Mouse (Mus musculus): Measurements from ENCODE around the gene Muc13. TPM values are rescaled to one million over a fixed set of nuclear protein-coding genes. Genes with fewer than 3 reads are reported as not detected.

Gene Muc13
- polyA plus RNA-seq, 1 experiment from 2014 or later, result 1.2 TPM

DNA sequence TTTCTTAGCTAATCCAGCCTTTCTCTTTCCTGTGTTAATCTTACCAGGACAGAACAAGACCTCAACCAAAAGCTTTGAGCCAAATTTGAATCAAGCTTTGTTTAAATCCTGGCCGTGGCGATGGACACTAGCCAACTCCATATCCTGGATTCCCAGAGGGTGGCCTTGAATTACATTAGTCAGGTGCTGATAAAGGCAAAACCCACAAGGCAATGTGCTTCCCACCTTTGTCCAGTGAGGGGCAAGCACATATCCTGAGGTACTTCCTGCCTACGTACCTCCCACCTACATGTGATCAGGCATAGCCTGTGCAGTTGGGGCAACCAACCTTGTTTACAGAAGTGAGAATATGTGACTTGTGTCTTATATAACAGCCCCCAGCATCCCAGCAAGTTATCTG lies 18.9 kb upstream of the Muc13 start:
- 65% methylated on average over 3 of the region's 3 CpGs for WGBS (ENCODE audit: insufficient replicate concordance)
- H3K9me3 ChIP-seq (ENCODE audit: low read length), result no peaks in the 10 kb centered on the region
- peaks cover 8% of the 10 kb centered on the region for H3K4me1 ChIP-seq (ENCODE audit: insufficient read depth)
- H3K9ac ChIP-seq (replicated peaks), result no peak overlapping the region
- TF ChIP-seq EP300 (IDR thresholded peaks at IDR 0.05; ENCODE audit: low read depth) (no peak), CTCF (IDR thresholded peaks at IDR 0.05; ENCODE audit: low read depth) (no peak)
- no peak for DNase-seq
- no peak overlapping the region for H3K4me3 ChIP-seq (ENCODE audit: low read depth, low read length)
- no peaks in the 10 kb centered on the region for H3K27me3 ChIP-seq (ENCODE audit: insufficient read depth, low read length)
- H3K27ac ChIP-seq (ENCODE audit: low read depth), result no peak overlapping the region
- H3K4me2 ChIP-seq (ENCODE audit: low read depth, low read length), result no peak overlapping the region
- no peak for ATAC-seq
- no peaks in the 10 kb centered on the region for H3K36me3 ChIP-seq (replicated peaks; ENCODE audit: insufficient read depth, low read length)

DNA sequence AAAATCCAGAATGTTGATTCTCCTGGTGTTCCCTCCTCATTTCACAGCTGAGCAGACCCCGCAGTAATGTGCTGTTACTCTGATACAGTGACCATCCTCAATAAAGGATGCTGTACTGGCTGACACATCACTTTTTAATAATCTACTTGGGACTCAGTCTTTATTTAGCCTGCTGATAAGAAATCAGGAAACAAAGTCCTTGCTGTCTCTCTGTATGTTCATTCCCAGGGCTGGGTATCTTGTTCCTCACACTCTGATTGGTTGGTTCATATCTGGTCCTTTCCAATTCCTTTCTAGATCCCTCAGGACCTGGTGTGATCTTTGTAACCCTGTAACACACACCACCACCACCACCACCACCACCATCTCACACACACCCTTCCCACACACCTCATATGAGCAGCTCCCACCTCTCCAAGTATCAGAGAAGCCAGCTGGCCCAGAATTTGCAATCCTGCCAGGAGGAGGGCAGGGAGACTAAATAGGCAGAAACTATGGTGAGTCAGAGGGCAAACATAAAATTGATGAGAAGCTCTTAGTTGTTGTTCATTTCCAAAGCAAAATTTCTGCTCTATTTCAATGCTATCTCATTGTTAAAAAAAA lies 18.0 kb upstream of the Muc13 start:
- no peak overlapping the region for H3K4me2 ChIP-seq (ENCODE audit: low read depth, low read length)
- no peak for DNase-seq
- H3K27me3 ChIP-seq (ENCODE audit: insufficient read depth, low read length), result no peaks in the 10 kb centered on the region
- H3K4me1 ChIP-seq (ENCODE audit: insufficient read depth), result peaks cover 8% of the 10 kb centered on the region
- H3K9me3 ChIP-seq (ENCODE audit: low read length), result no peaks in the 10 kb centered on the region
- ATAC-seq, result no peak
- WGBS (ENCODE audit: insufficient replicate concordance), result 73% methylated on average over 1 of the region's 1 CpGs
- TF ChIP-seq EP300 (IDR thresholded peaks at IDR 0.05; ENCODE audit: low read depth) (no peak), CTCF (IDR thresholded peaks at IDR 0.05; ENCODE audit: low read depth) (no peak)
- no peaks in the 10 kb centered on the region for H3K36me3 ChIP-seq (replicated peaks; ENCODE audit: insufficient read depth, low read length)
- no peak overlapping the region for H3K27ac ChIP-seq (ENCODE audit: low read depth)
- H3K4me3 ChIP-seq (ENCODE audit: low read depth, low read length), result no peak overlapping the region
- H3K9ac ChIP-seq (replicated peaks), result no peak overlapping the region

DNA sequence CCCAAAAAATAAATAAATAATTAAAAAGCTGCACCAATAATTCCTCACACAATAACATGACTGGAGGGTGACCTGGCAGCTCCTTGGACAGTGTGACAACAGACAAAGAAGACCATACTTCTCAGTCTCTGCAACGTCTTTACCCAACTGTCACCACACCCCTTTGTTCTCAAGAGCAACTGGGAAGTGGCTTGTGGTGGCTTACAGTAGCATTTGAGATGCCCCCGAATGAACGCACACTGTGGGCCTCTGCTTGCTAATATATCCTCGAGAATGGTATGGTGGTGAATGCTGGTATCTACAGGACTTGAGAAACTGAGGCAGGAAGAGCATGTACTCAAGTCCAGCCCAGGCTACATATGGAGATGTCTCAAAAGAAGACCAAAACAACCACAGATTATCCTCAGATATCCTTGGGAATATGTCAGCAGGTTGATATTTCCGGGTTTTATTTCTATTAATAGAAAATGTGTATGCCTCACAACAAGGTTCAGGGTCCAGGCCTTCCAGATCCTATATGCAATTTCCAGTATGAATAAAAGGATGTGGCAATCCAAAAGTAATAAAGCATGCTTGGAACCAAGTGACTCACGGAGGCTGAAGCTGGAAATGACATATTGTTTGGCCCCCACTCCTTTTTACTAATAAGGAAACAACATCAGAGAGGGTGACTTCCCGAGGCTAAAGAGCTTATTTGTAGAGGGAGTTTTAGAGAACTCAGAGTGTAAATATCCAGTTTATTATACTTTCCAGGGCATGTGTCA lies 16.9 kb upstream of the Muc13 start:
- Histone ChIP-seq H3K27ac (ENCODE audit: low read depth) (no peak overlapping the region), H3K4me2 (ENCODE audit: low read depth, low read length) (no peak overlapping the region), H3K4me3 (ENCODE audit: low read depth, low read length) (no peak overlapping the region), H3K4me1 (ENCODE audit: insufficient read depth) (peaks cover 12% of the 10 kb centered on the region), H3K9me3 (ENCODE audit: low read length) (no peaks in the 10 kb centered on the region), H3K27me3 (ENCODE audit: insufficient read depth, low read length) (no peaks in the 10 kb centered on the region), H3K9ac (replicated peaks) (no peak overlapping the region), H3K36me3 (replicated peaks; ENCODE audit: insufficient read depth, low read length) (no peaks in the 10 kb centered on the region)
- DNase-seq, result no peak
- ATAC-seq, result no peak
- TF ChIP-seq EP300 (IDR thresholded peaks at IDR 0.05; ENCODE audit: low read depth) (peak; percentile 55; the same call in 1 of the 2 replicates), CTCF (IDR thresholded peaks at IDR 0.05; ENCODE audit: low read depth) (no peak)
- WGBS (ENCODE audit: insufficient replicate concordance), result 37% methylated on average over 7 of the region's 7 CpGs

DNA sequence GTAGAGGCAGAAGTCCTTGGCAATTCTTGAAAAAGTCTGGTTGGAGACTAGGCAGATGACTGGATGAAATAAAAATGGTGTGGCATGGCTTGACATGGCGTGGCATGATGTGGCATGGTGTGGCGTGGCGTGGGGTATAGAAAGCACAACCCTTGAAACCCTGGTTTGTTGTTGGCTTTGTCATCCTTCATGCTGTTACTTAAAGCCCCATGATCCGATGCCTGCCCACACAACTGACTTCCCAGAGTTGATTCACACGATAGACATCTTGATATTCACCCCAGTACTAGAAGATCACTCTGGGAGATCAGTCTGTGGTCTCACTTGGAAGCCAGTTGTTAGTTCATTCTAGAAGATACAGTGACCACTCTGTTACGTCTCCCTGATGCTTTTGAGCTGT lies 16.2 kb upstream of the Muc13 start:
- no peak overlapping the region for H3K4me2 ChIP-seq (ENCODE audit: low read depth, low read length)
- no peaks in the 10 kb centered on the region for H3K9me3 ChIP-seq (ENCODE audit: low read length)
- peaks cover 11% of the 10 kb centered on the region for H3K4me1 ChIP-seq (ENCODE audit: insufficient read depth)
- no peak overlapping the region for H3K27ac ChIP-seq (ENCODE audit: low read depth)
- H3K9ac ChIP-seq (replicated peaks), result no peak overlapping the region
- DNase-seq, result no peak
- H3K27me3 ChIP-seq (ENCODE audit: insufficient read depth, low read length), result no peaks in the 10 kb centered on the region
- H3K36me3 ChIP-seq (replicated peaks; ENCODE audit: insufficient read depth, low read length), result no peaks in the 10 kb centered on the region
- 78% methylated on average over 6 of the region's 6 CpGs for WGBS (ENCODE audit: insufficient replicate concordance)
- H3K4me3 ChIP-seq (ENCODE audit: low read depth, low read length), result no peak overlapping the region
- ATAC-seq, result no peak
- no peak for TF ChIP-seq CTCF (IDR thresholded peaks at IDR 0.05; ENCODE audit: low read depth)
- no peak for TF ChIP-seq EP300 (IDR thresholded peaks at IDR 0.05; ENCODE audit: low read depth)

DNA sequence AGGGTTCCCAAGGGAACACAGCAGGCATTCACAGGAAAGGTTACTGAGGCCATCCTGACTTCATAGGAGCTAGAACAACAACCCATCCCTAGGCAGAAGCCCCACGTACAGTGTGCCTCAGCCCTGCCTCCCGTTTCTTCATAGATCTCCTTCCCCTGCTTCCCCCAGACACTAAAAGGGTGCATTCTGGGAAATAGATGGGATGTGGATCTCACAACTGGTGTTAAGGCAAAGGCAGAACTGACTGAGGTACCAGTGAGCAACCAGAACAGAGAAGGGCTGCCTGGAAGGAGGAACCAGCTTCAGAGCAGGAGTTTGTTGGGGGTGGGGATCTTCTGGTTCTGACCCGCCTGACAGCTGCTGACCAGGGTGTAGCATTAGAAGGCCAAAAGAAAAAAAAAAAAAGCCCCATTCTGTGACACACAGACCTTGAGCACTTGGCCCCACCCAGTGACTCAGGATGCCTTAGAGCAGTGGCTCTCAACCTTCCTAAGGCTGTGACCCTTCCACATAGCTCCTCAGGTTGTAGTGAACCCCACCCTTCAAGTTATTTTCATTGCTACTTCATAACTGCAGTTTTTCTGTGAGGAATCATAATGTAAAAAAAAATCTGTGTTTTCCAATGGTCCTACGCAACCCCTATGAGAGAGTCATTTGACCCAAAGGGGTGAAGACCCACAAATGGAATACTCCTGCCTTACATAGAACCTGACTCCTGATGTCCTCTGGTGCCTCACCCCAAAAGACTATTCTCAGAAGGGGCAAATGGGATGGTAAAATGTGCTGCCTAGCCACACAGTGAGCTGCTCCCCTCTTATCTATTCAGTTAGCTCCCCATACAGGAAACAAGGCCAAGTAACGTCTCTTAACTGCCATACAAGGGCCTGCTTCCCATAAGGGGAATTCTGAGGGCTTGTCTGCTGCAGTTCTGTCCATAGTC lies 11.8 kb upstream of the Muc13 start:
- TF ChIP-seq EP300 (IDR thresholded peaks at IDR 0.05; ENCODE audit: low read depth) (peak; percentile 70; the same call in 1 of the 2 replicates), CTCF (IDR thresholded peaks at IDR 0.05; ENCODE audit: low read depth) (no peak)
- H3K27ac ChIP-seq (ENCODE audit: low read depth), result no peak overlapping the region; the same call in 1 of the 2 replicates
- no peak overlapping the region for H3K4me2 ChIP-seq (ENCODE audit: low read depth, low read length)
- no peaks in the 10 kb centered on the region for H3K9me3 ChIP-seq (ENCODE audit: low read length)
- peaks cover 15% of the 10 kb centered on the region for H3K4me1 ChIP-seq (ENCODE audit: insufficient read depth)
- DNase-seq (no peak), ATAC-seq (peak; percentile 59)
- WGBS (ENCODE audit: insufficient replicate concordance), result 37% methylated on average over 5 of the region's 5 CpGs
- H3K27me3 ChIP-seq (ENCODE audit: insufficient read depth, low read length), result no peaks in the 10 kb centered on the region
- H3K36me3 ChIP-seq (replicated peaks; ENCODE audit: insufficient read depth, low read length), result no peaks in the 10 kb centered on the region
- H3K4me3 ChIP-seq (ENCODE audit: low read depth, low read length), result no peak overlapping the region
- no peak overlapping the region for H3K9ac ChIP-seq (replicated peaks)

DNA sequence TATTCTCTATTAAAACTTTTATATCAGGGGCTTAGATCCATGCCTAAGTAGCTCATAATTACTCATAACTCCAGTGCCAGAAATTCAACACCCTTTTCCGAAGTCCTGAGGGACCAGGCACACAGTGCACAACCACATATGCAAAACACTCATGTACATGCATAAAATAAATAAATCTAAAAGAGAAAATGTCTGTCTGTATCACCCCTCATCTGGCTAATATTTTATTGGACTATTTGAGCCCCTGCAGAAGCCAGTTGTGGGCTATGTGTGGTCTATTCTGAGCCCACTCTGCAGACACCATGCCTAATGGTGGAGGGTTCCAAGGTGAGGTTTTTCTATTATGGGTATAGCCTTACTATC lies 11.1 kb upstream of the Muc13 start:
- H3K9ac ChIP-seq (replicated peaks), result no peak overlapping the region
- DNase-seq (no peak), ATAC-seq (no peak)
- H3K4me3 ChIP-seq (ENCODE audit: low read depth, low read length), result no peak overlapping the region
- no peaks in the 10 kb centered on the region for H3K36me3 ChIP-seq (replicated peaks; ENCODE audit: insufficient read depth, low read length)
- H3K4me2 ChIP-seq (ENCODE audit: low read depth, low read length), result no peak overlapping the region
- 74% methylated on average over 1 of the region's 1 CpGs for WGBS (ENCODE audit: insufficient replicate concordance)
- H3K27ac ChIP-seq (ENCODE audit: low read depth), result no peak overlapping the region; the same call in 1 of the 2 replicates
- H3K9me3 ChIP-seq (ENCODE audit: low read length), result no peaks in the 10 kb centered on the region
- TF ChIP-seq CTCF (IDR thresholded peaks at IDR 0.05; ENCODE audit: low read depth), result no peak
- H3K4me1 ChIP-seq (ENCODE audit: insufficient read depth), result peaks cover 16% of the 10 kb centered on the region
- no peaks in the 10 kb centered on the region for H3K27me3 ChIP-seq (ENCODE audit: insufficient read depth, low read length)
